Mouse (Mus musculus): ENCODE results near the gene Dcxr. TPM values are rescaled to one million over a fixed set of nuclear protein-coding genes. Genes with fewer than 3 reads are reported as not detected.

The Dcxr gene
- total and polyA plus RNA-seq, 2 experiments from 2014 or later, result 5.0 to 8.6 TPM

DNA sequence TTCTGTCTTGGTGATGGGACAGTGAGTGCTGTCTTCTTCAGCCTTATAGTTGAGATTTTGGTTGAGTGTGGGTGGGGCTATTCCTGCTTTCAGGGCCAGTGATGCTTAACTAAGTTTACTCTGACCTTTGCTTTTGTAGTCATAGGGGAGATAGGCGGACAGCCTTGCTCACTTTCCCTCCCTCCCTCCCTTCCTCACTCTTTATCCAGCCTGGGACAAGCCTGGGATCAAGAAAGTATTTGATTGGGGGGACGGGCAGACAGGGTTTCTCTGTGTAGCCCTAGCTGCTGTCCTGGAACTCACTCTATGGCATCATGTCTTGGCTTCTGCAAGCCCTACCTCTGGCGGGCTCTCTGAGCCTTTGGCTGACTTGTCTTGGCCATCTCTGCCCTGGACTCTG lies 33.6 kb downstream of the Dcxr start:
- Histone ChIP-seq H3K4me2 (ENCODE audit: low read depth, low read length) (no peak overlapping the region), H3K9me3 (replicated peaks; ENCODE audit: control insufficient read depth, low read length) (no peaks in the 10 kb centered on the region), H3K27ac (ENCODE audit: low read depth) (no peak overlapping the region), H3K4me3 (ENCODE audit: low read depth, low read length) (no peak overlapping the region), H3K4me1 (ENCODE audit: control insufficient read depth, insufficient read depth) (peaks cover 31% of the 10 kb centered on the region), H3K36me3 (replicated peaks; ENCODE audit: control insufficient read depth, insufficient read depth, low read length) (peaks cover 24% of the 10 kb centered on the region), H3K27me3 (ENCODE audit: control insufficient read depth, insufficient read depth, low read length) (no peaks in the 10 kb centered on the region), H3K9ac (replicated peaks; ENCODE audit: low read depth, low read length) (no peak overlapping the region)
- no peak for ATAC-seq (ENCODE audit: insufficient read depth, low read depth)
- 87% methylated on average over 3 of the region's 3 CpGs for WGBS
- DNase-seq (ENCODE audit: low spot score), result no peak
- no peak for TF ChIP-seq CTCF (IDR thresholded peaks at IDR 0.05; ENCODE audit: low read depth)
- TF ChIP-seq EP300 (IDR thresholded peaks at IDR 0.05; ENCODE audit: low read depth), result no peak

DNA sequence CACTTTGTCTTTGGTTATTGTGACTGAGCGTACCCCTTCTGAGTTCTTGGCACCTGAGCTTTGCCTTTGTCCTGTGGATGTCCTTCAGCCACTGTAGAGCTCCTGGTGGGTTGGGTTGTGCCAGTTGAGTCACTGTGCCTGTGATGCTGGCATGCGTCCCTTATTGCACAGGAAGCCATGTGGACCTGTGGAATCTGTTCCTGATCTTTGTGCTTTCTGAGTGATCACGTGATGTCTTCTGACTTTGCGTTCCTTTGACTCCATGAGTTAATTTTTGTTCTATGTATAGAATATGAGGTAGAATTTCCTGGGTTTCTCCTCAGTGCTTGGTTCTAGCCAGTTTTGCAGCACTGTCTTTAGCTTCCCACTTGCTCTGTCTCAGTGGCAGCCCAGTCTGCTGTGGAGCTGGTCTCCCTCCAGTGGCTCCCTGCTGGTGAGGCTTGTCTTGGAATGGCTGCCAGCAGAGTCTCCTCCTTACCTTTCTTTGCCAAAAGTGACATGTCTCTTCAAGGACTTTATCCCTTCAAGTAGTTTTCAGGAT lies 34.5 kb downstream of the Dcxr start:
- Histone ChIP-seq H3K36me3 (replicated peaks; ENCODE audit: control insufficient read depth, insufficient read depth, low read length) (peaks cover 31% of the 10 kb centered on the region), H3K27me3 (ENCODE audit: control insufficient read depth, insufficient read depth, low read length) (no peaks in the 10 kb centered on the region), H3K4me2 (ENCODE audit: low read depth, low read length) (no peak overlapping the region), H3K9ac (replicated peaks; ENCODE audit: low read depth, low read length) (no peak overlapping the region), H3K27ac (ENCODE audit: low read depth) (peak overlapping the region; percentile 67), H3K4me3 (ENCODE audit: low read depth, low read length) (no peak overlapping the region), H3K9me3 (replicated peaks; ENCODE audit: control insufficient read depth, low read length) (no peaks in the 10 kb centered on the region), H3K4me1 (ENCODE audit: control insufficient read depth, insufficient read depth) (peaks cover 27% of the 10 kb centered on the region)
- TF ChIP-seq EP300 (IDR thresholded peaks at IDR 0.05; ENCODE audit: low read depth) (no peak), CTCF (IDR thresholded peaks at IDR 0.05; ENCODE audit: low read depth) (no peak)
- peak; percentile 46 for DNase-seq (ENCODE audit: low spot score)
- ATAC-seq (ENCODE audit: insufficient read depth, low read depth), result peak; percentile 39; the same call in 1 of the 2 replicates
- 46% methylated on average over 4 of the region's 4 CpGs for WGBS

DNA sequence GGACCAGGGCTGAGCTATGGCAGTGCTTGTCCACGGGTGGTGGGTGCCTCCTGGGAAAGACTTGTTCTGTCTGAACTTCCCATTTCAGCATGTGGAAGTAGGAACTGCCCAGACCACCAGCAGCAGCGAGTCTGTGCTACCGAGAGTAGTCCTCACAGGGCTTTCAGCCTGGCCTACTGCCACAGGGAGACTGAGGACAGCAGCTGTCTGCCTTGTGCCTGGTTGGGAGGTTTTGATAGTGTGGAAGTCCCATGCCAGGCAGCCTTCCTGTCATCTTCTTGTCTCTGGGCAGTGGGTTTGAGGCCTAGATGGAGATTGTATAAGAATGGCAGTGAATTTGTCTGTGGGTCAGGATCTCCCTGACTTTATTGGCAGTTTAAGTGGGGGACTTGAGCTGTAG lies 37.7 kb downstream of the Dcxr start:
- TF ChIP-seq CTCF (IDR thresholded peaks at IDR 0.05; ENCODE audit: low read depth) (no peak), EP300 (IDR thresholded peaks at IDR 0.05; ENCODE audit: low read depth) (no peak)
- WGBS, result 82% methylated on average over 3 of the region's 3 CpGs
- Histone ChIP-seq H3K9me3 (replicated peaks; ENCODE audit: control insufficient read depth, low read length) (no peaks in the 10 kb centered on the region), H3K27ac (ENCODE audit: low read depth) (no peak overlapping the region), H3K9ac (replicated peaks; ENCODE audit: low read depth, low read length) (no peak overlapping the region), H3K27me3 (ENCODE audit: control insufficient read depth, insufficient read depth, low read length) (no peaks in the 10 kb centered on the region), H3K4me2 (ENCODE audit: low read depth, low read length) (no peak overlapping the region), H3K4me3 (ENCODE audit: low read depth, low read length) (no peak overlapping the region), H3K4me1 (ENCODE audit: control insufficient read depth, insufficient read depth) (peaks cover 12% of the 10 kb centered on the region), H3K36me3 (replicated peaks; ENCODE audit: control insufficient read depth, insufficient read depth, low read length) (peaks cover 42% of the 10 kb centered on the region)
- no peak for ATAC-seq (ENCODE audit: insufficient read depth, low read depth)
- DNase-seq (ENCODE audit: low spot score), result no peak

DNA sequence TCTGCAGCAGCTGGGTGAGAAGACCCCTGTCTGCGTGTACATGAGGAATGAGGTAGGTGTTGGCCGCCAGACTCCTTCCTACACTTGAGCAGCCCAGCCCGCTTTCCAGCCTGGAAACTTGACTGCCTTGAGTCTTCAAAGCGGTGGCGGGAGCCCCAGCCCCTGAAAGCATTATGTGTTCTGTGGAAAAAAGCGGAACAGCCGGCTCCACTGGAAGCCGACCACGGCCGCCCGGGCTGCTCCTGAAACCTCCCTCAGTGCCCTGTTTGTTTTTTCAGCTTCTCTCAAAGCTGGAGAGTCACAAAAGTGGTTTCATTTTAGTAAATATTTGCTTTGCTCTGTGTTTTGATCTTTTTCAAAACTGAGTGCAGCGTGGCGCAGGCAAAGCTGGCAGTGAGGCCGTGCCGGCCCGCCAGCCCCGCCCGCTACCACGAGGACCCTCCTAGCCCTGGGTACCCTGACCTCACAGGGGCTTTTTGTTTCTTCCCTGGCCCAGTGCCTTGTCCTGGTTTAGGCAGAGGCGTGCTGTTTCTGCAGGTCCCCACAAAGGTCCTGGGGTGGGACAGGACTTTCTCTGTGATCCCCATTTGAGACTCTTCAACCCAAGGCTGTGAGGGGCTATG lies 40.3 kb downstream of the Dcxr start:
- Histone ChIP-seq H3K27me3 (ENCODE audit: control insufficient read depth, insufficient read depth, low read length) (no peaks in the 10 kb centered on the region), H3K4me3 (ENCODE audit: low read depth, low read length) (no peak overlapping the region), H3K4me2 (ENCODE audit: low read depth, low read length) (no peak overlapping the region), H3K36me3 (replicated peaks; ENCODE audit: control insufficient read depth, insufficient read depth, low read length) (peaks cover 53% of the 10 kb centered on the region), H3K9me3 (replicated peaks; ENCODE audit: control insufficient read depth, low read length) (no peaks in the 10 kb centered on the region), H3K9ac (replicated peaks; ENCODE audit: low read depth, low read length) (no peak overlapping the region), H3K27ac (ENCODE audit: low read depth) (no peak overlapping the region), H3K4me1 (ENCODE audit: control insufficient read depth, insufficient read depth) (peaks cover 1% of the 10 kb centered on the region; the same call in 1 of the 2 replicates)
- WGBS, result 92% methylated on average over 20 of the region's 20 CpGs
- no peak for ATAC-seq (ENCODE audit: insufficient read depth, low read depth)
- TF ChIP-seq EP300 (IDR thresholded peaks at IDR 0.05; ENCODE audit: low read depth) (no peak), CTCF (IDR thresholded peaks at IDR 0.05; ENCODE audit: low read depth) (no peak)
- DNase-seq (ENCODE audit: low spot score), result no peak

DNA sequence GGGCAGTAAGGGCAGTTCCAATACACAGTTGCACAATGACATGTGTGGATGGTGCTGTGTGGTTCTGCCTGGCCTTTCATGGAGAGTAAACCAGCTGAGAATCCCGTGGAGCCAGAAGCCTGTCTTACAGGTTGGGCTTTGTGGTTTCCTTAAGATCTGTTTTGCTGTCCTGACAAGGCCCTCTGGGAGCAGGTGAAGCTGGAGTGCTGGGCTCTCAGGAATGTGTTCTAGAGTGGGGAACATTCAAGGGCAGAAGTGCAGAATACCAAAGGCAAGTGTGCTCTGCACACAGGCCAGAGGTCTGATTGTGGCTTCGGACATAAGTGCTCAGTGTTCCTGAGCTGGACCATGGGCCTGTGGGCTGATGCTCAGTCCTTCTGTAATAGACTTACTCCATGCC lies 42.4 kb downstream of the Dcxr start:
- no peak for ATAC-seq (ENCODE audit: insufficient read depth, low read depth)
- no peaks in the 10 kb centered on the region for H3K27me3 ChIP-seq (ENCODE audit: control insufficient read depth, insufficient read depth, low read length)
- H3K9ac ChIP-seq (replicated peaks; ENCODE audit: low read depth, low read length), result no peak overlapping the region
- no peak overlapping the region for H3K27ac ChIP-seq (ENCODE audit: low read depth)
- no peak overlapping the region for H3K4me2 ChIP-seq (ENCODE audit: low read depth, low read length)
- no peaks in the 10 kb centered on the region for H3K9me3 ChIP-seq (replicated peaks; ENCODE audit: control insufficient read depth, low read length)
- DNase-seq (ENCODE audit: low spot score), result no peak
- 52% methylated on average over 2 of the region's 2 CpGs for WGBS
- H3K4me1 ChIP-seq (ENCODE audit: control insufficient read depth, insufficient read depth), result no peaks in the 10 kb centered on the region; the same call in 1 of the 2 replicates
- H3K4me3 ChIP-seq (ENCODE audit: low read depth, low read length), result no peak overlapping the region
- TF ChIP-seq CTCF (IDR thresholded peaks at IDR 0.05; ENCODE audit: low read depth) (no peak), EP300 (IDR thresholded peaks at IDR 0.05; ENCODE audit: low read depth) (no peak)
- H3K36me3 ChIP-seq (replicated peaks; ENCODE audit: control insufficient read depth, insufficient read depth, low read length), result peaks cover 59% of the 10 kb centered on the region

DNA sequence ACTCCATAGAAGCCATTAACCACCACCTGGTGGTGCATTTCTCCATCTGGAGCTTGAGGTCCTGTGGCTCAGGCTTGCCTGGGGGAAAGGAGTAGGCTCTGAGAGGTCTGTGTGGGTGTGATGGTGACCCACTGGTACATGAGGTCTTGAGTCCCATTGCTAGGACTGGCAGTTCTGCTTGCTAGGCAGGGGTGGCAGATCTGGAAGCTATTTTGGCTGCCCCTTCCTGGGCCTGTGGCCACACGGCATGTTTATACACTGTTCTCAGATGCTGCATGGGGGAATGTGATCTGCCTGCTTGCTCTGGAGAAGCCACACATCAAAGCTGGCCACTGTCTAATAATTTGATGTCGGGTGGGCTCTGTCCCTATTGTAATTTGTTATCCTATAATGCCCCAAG lies 43.0 kb downstream of the Dcxr start:
- no peak overlapping the region for H3K9ac ChIP-seq (replicated peaks; ENCODE audit: low read depth, low read length)
- H3K9me3 ChIP-seq (replicated peaks; ENCODE audit: control insufficient read depth, low read length), result no peaks in the 10 kb centered on the region
- H3K36me3 ChIP-seq (replicated peaks; ENCODE audit: control insufficient read depth, insufficient read depth, low read length), result peaks cover 54% of the 10 kb centered on the region
- 70% methylated on average over 2 of the region's 2 CpGs for WGBS
- H3K4me1 ChIP-seq (ENCODE audit: control insufficient read depth, insufficient read depth), result no peaks in the 10 kb centered on the region; the same call in 1 of the 2 replicates
- DNase-seq (ENCODE audit: low spot score), result no peak
- no peak for ATAC-seq (ENCODE audit: insufficient read depth, low read depth)
- H3K27ac ChIP-seq (ENCODE audit: low read depth), result no peak overlapping the region
- no peaks in the 10 kb centered on the region for H3K27me3 ChIP-seq (ENCODE audit: control insufficient read depth, insufficient read depth, low read length)
- no peak overlapping the region for H3K4me2 ChIP-seq (ENCODE audit: low read depth, low read length)
- no peak overlapping the region for H3K4me3 ChIP-seq (ENCODE audit: low read depth, low read length)
- TF ChIP-seq EP300 (IDR thresholded peaks at IDR 0.05; ENCODE audit: low read depth) (no peak), CTCF (IDR thresholded peaks at IDR 0.05; ENCODE audit: low read depth) (no peak)
